Mouse (Mus musculus): ENCODE measurements around the gene Wdr43.

Gene Wdr43

GRCm38 (mm10) chr17:71662751-71663250 lies 47.1 kb downstream of the Wdr43 start:
- in situ Hi-C loops (cut with MseI, MboI) = loop anchor here in 1 of 2 experiments (5.0 kb wide), 1 partner anchor 210 kb away; no protein-coding TSS in a partner anchor

- in situ Hi-C loops (cut with MseI, MboI) = loop anchor here in 1 of 2 experiments (5.0 kb wide), 1 partner anchor 209 kb away; no protein-coding TSS in a partner anchor
These were observed 47.8 kb downstream of the Wdr43 start for GRCm38 (mm10) chr17:71663491-71663890.

- in situ Hi-C loops (cut with MseI, MboI) = loop anchor here in 1 of 2 experiments (5.0 kb wide), 1 partner anchor 208 kb away; no protein-coding TSS in a partner anchor
These were observed 48.5 kb downstream of the Wdr43 start for GRCm38 (mm10) chr17:71664172-71664571.

- in situ Hi-C loops (cut with MseI, MboI) = no loop called here
These were observed 49.5 kb downstream of the Wdr43 start for GRCm38 (mm10) chr17:71665201-71665600.

- in situ Hi-C loops (cut with MseI, MboI) = no loop called here
These were observed 53.8 kb downstream of the Wdr43 start for GRCm38 (mm10) chr17:71669511-71669910.

GRCm38 (mm10) chr17:71671840-71672546 lies 56.3 kb downstream of the Wdr43 start:
- in situ Hi-C loops (cut with MseI, MboI) = no loop called here

GRCm38 (mm10) chr17:71673092-71673491 lies 57.4 kb downstream of the Wdr43 start, which contains the start of gene Togaram2:
Gene Togaram2 (plus strand): TSS chr17:71673261.
- in situ Hi-C loops (cut with MseI, MboI) = no loop called here

- in situ Hi-C loops (cut with MseI, MboI) = no loop called here
These were observed 58.2 kb downstream of the Wdr43 start for GRCm38 (mm10) chr17:71673936-71674335.

- in situ Hi-C loops (cut with MseI, MboI) = no loop called here
These were observed 59.2 kb downstream of the Wdr43 start for GRCm38 (mm10) chr17:71674886-71675285.

- in situ Hi-C loops (cut with MseI, MboI) = no loop called here
These were observed 66.0 kb downstream of the Wdr43 start for GRCm38 (mm10) chr17:71681666-71682065.

GRCm38 (mm10) chr17:71682379-71682778 lies 66.7 kb downstream of the Wdr43 start:
- in situ Hi-C loops (cut with MseI, MboI) = no loop called here

- in situ Hi-C loops (cut with MseI, MboI) = no loop called here
These were observed 67.6 kb downstream of the Wdr43 start for GRCm38 (mm10) chr17:71683281-71683680.

GRCm38 (mm10) chr17:71684103-71684608 lies 68.5 kb downstream of the Wdr43 start:
- in situ Hi-C loops (cut with MseI, MboI) = no loop called here

- in situ Hi-C loops (cut with MseI, MboI) = no loop called here
These were observed 71.7 kb downstream of the Wdr43 start for GRCm38 (mm10) chr17:71687436-71687835.

GRCm38 (mm10) chr17:71689903-71690302 lies 74.2 kb downstream of the Wdr43 start:
- in situ Hi-C loops (cut with MseI, MboI) = loop anchor here (5.0 to 10.0 kb wide), 2 partner anchors 182 to 185 kb away; no protein-coding TSS in a partner anchor

- in situ Hi-C loops (cut with MseI, MboI) = loop anchor here (5.0 to 10.0 kb wide), 2 partner anchors 181 to 183 kb away; no protein-coding TSS in a partner anchor
These were observed 75.7 kb downstream of the Wdr43 start for GRCm38 (mm10) chr17:71691361-71691875.

GRCm38 (mm10) chr17:71693313-71693712 lies 77.6 kb downstream of the Wdr43 start:
- in situ Hi-C loops (cut with MseI, MboI) = loop anchor here (5.0 to 10.0 kb wide), 2 partner anchors 179 to 181 kb away; no protein-coding TSS in a partner anchor

- in situ Hi-C loops (cut with MseI, MboI) = loop anchor here (5.0 to 10.0 kb wide), 2 partner anchors 179 to 181 kb away; no protein-coding TSS in a partner anchor
These were observed 78.1 kb downstream of the Wdr43 start for GRCm38 (mm10) chr17:71693780-71694179.

- in situ Hi-C loops (cut with MseI, MboI) = loop anchor here in 1 of 2 experiments (10.0 kb wide), 1 partner anchor 180 kb away; no protein-coding TSS in a partner anchor
These were observed 79.5 kb downstream of the Wdr43 start for GRCm38 (mm10) chr17:71695151-71695550.

GRCm38 (mm10) chr17:71695716-71696315 lies 80.1 kb downstream of the Wdr43 start:
- in situ Hi-C loops (cut with MseI, MboI) = loop anchor here in 1 of 2 experiments (10.0 kb wide), 1 partner anchor 179 kb away; no protein-coding TSS in a partner anchor

GRCm38 (mm10) chr17:71696396-71696795 lies 80.7 kb downstream of the Wdr43 start:
- in situ Hi-C loops (cut with MseI, MboI) = loop anchor here in 1 of 2 experiments (10.0 kb wide), 1 partner anchor 178 kb away; no protein-coding TSS in a partner anchor
